Mouse (Mus musculus) midbrain, embryonic 11.5 days (tissue): ENCODE measurements around the gene Gabrb1. TPM values are rescaled to one million over a fixed set of nuclear protein-coding genes. Genes with fewer than 3 reads are reported as not detected.
"Not testable (repeated sequence)": the region's sequence is repeated elsewhere in the genome, so short reads cannot be mapped to it uniquely, and the experiment has no call there.

Source experiments
- ATAC-seq: fragments of 200-750 bp; cut with Nextera tagmentation; 2 replicates; pipeline ENCODE4 v1.8.0; 2017; ENCODE audit warnings: moderate TSS enrichment, moderate library complexity; ENCODE audit not compliant: low FRiP score
- DNase-seq: peaks from one replicate; pipeline ENCODE4 v3.0.0; 2015; ENCODE audit warnings: low spot score; ENCODE audit errors: missing footprints
- H3K27ac ChIP-seq: fragments of 300-500 bp; sonication (generic); 2 replicates; pipeline ENCODE4 v1.5.1; 2014; ENCODE audit warnings: low read depth, low read length
- H3K27me3 ChIP-seq: fragments of 300-500 bp; sonication (generic); 2 replicates; pipeline ENCODE4 v1.6.1; 2014; ENCODE audit warnings: mild to moderate bottlenecking, low read length, moderate library complexity, mixed read lengths; ENCODE audit not compliant: control insufficient read depth, insufficient read depth
- H3K36me3 ChIP-seq: fragments of 300-500 bp; sonication (generic); 2 replicates; pipeline ENCODE4 v1.6.1; 2014; ENCODE audit warnings: mild to moderate bottlenecking, low read length, moderate library complexity, mixed read lengths; ENCODE audit not compliant: control insufficient read depth, insufficient read depth
- H3K4me1 ChIP-seq: fragments of 300-500 bp; sonication (generic); 2 replicates; pipeline ENCODE4 v1.6.1; 2014; ENCODE audit warnings: low read length; ENCODE audit not compliant: control insufficient read depth, insufficient read depth
- H3K4me2 ChIP-seq: fragments of 300-500 bp; sonication (generic); 2 replicates; pipeline ENCODE4 v1.6.1; 2014; ENCODE audit warnings: mild to moderate bottlenecking, moderate library complexity
- H3K4me3 ChIP-seq: fragments of 300-500 bp; sonication (generic); 2 replicates; pipeline ENCODE4 v1.5.1; 2014; ENCODE audit warnings: low read depth, low read length
- H3K9ac ChIP-seq: fragments of 300-500 bp; sonication (generic); 2 replicates; pipeline ENCODE4 v1.6.1; 2014; ENCODE audit warnings: low read length
- H3K9me3 ChIP-seq: fragments of 300-500 bp; sonication (generic); 2 replicates; pipeline ENCODE4 v1.6.1; 2016; ENCODE audit warnings: low read length; ENCODE audit not compliant: control insufficient read depth
- WGBS: fragments of 180-500 bp; shearing (Covaris S2); extraction: QIAGEN DNeasy Blood & Tissue Kit; methylation state at CpG from one replicate; pipeline ENCODE4 v1.1.7; 2014; 5-methylcytosine and 5-hydroxymethylcytosine counted together
- polyA plus RNA-seq: library from polyadenylated mRNA; unstranded; fragments of >200 nt; fragmentation: Nextera tagmentation; extraction: Ambion mirVana; gene quantifications from 2 replicates; pipeline ENCODE4 v1.2.1, GENCODE M21; 2014

The Gabrb1 gene
- polyA plus RNA-seq, 1 experiment from 2014 or later: 0.90 TPM

DNA sequence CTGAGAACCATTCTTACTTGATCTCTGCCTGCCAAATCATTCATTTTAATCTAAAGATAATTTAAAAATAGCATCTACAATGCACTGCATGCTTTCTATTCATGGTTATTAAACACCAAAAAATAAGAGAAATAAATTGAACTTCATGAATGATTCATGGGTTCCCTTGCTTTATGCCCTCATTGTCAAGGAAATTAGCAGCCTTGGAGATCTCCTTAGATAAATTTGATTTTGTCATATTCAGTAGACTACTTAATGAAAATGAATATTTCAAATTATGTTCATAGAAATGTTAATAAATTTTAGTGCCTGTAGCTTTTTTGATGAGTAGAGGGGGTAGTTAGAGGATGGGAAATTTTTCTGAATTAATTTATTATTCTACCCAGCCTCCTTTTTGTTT is 379.0 kb downstream of the Gabrb1 start:
- Histone ChIP-seq H3K4me1 (no peaks in the 10 kb centered on the region), H3K36me3 (no peaks in the 10 kb centered on the region), H3K27ac (no peak overlapping the region), H3K4me3 (no peak overlapping the region), H3K9me3 (no peaks in the 10 kb centered on the region), H3K9ac (no peak overlapping the region), H3K4me2 (no peak overlapping the region), H3K27me3 (no peaks in the 10 kb centered on the region)
- DNase-seq: no peak
- ATAC-seq: no peak

DNA sequence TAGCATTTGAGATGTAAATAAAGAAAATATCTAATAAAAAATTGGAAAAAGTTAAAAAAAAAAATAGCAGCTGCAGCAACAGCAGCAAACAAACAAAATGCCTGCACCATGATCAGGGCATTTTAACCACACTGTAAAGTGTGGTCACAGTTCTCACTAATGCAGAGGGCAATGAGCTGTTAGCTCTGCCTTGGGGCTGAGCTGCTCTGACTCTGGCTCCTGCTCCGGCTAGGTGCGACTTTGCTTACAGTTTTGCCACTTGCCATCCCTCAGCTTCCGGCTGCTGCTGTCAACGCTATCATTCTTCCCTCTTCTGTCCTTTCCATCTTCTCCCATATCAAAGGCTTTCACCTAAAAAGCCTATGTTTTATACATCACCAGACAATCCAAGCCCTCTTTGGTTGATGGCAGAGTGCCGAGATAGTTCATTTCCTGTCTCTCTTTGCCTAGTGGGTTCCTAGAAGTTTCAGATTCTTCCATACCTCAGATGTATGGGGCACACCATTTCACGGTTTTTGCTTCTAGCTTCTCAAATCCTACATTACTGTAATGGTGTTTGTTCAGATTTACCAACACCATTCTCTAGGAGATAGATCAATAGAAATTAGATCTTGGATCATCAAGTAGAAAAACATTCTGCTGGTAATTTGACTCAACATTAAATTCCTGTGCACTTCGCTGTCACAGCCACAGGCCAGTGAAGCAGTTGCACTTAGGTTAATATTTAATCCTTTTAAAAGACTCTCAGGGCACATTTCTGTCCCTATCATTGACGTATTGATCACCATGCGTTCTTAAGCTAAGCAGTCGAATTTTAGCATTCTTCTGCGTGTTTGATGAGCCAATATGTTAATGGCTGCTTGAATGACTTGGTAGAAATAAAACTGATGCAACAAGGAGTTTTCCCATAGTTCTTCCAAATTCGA is 385.6 kb downstream of the Gabrb1 start:
- Histone ChIP-seq H3K9me3 (no peaks in the 10 kb centered on the region), H3K4me1 (no peaks in the 10 kb centered on the region), H3K27ac (no peak overlapping the region), H3K4me2 (no peak overlapping the region), H3K27me3 (no peaks in the 10 kb centered on the region), H3K9ac (no peak overlapping the region), H3K4me3 (no peak overlapping the region), H3K36me3 (no peaks in the 10 kb centered on the region)
- 84% methylated on average over 12 of the region's 12 CpGs for WGBS
- DNase-seq (no peak), ATAC-seq (no peak)

DNA sequence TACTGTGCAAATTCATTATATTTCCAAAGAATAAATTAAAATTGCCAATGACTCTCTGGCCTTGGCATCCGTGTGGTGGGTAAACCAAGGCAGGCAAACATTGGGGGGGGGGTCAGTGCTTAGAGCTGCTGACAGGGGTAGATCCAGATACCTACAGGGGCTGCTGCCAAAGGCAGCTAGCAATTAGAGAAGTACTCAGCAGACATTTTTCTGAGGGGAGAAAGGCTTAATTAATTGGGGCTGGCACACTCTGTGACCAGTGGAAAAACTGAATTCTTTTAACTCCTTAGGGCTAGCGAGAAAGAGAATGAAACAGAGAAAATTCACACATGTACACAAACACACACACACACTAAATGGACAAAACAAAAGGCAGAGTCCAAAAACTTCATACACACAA is 388.3 kb downstream of the Gabrb1 start:
- DNase-seq (no peak), ATAC-seq (no peak)
- 91% methylated on average over 2 of the region's 2 CpGs for WGBS
- Histone ChIP-seq H3K4me3 (no peak overlapping the region), H3K36me3 (no peaks in the 10 kb centered on the region), H3K4me2 (no peak overlapping the region), H3K27ac (no peak overlapping the region), H3K27me3 (no peaks in the 10 kb centered on the region), H3K9ac (no peak overlapping the region), H3K9me3 (no peaks in the 10 kb centered on the region), H3K4me1 (no peaks in the 10 kb centered on the region)

DNA sequence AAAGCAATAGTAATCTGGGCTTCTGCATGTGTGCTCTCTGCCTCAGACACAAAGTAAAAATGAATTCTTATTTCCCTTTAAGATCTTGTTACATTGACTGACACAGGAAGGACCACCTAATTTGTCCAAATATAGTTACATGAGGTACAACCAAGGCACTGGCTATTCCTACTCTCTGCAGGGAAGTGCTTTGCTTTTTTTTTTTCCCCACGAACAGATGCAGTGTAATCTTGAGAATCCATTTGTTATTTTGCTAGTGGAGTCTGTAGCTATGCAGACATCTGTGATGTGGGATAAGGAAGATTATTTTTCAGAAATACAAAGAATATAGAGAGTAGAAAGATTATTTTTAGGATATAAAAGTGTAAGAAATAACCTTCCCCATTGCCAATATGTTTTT is 406.2 kb downstream of the Gabrb1 start:
- WGBS: 81% methylated on average over 1 of the region's 1 CpGs
- no peaks in the 10 kb centered on the region for H3K9me3 ChIP-seq
- no peak overlapping the region for H3K4me3 ChIP-seq
- H3K4me2 ChIP-seq: no peak overlapping the region
- no peaks in the 10 kb centered on the region for H3K36me3 ChIP-seq
- H3K27ac ChIP-seq: no peak overlapping the region
- DNase-seq (no peak), ATAC-seq (no peak)
- no peaks in the 10 kb centered on the region for H3K4me1 ChIP-seq
- no peak overlapping the region for H3K9ac ChIP-seq
- no peaks in the 10 kb centered on the region for H3K27me3 ChIP-seq

DNA sequence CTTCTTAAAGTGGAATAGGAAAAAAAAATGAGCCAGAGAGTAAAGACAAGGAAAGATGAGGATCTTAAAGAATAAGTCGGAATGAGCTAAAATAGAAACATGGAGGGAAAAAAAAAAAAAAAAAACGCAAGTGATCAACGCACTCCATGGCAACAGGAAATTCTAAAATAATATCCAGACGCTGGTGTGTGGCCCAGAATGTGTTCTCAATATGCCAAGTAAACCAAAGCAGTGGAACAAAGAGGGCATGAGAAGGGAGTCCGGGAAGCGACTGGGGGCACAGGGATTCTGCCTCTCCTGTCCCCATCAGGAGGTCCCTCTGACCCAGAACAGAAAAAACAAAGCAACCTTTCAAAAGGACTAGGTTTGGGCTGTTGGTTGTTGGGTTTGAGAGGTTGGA is 410.9 kb downstream of the Gabrb1 start:
- H3K36me3 ChIP-seq: no peaks in the 10 kb centered on the region
- no peaks in the 10 kb centered on the region for H3K27me3 ChIP-seq
- no peak overlapping the region for H3K4me2 ChIP-seq
- ATAC-seq (no peak), DNase-seq (no peak)
- no peak overlapping the region for H3K27ac ChIP-seq
- no peak overlapping the region for H3K9ac ChIP-seq
- no peaks in the 10 kb centered on the region for H3K4me1 ChIP-seq
- 60% methylated on average over 6 of the region's 6 CpGs for WGBS
- no peaks in the 10 kb centered on the region for H3K9me3 ChIP-seq
- no peak overlapping the region for H3K4me3 ChIP-seq

DNA sequence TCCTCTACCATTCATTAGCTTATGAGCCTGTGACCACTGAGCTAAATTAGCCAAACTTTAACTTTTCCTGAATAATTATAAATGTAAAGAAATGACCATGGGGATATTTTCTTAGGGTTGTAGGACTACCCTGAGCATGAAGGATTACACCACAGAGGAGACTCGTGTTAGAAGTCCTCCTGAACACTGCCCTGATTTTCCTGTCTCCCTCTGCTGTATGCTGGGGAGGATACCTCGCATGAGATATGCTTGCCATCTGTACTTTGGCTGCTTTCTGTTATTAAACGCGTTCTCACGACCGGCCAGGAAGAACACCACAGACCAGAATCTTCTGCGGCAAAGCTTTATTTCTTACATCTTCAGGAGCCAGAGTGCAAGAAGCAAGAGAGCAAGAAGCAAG is 411.5 kb downstream of the Gabrb1 start:
- not testable (repeated sequence) for H3K4me3 ChIP-seq, H3K27me3 ChIP-seq, H3K9ac ChIP-seq, H3K9me3 ChIP-seq, H3K36me3 ChIP-seq, H3K4me2 ChIP-seq, H3K4me1 ChIP-seq, ATAC-seq, H3K27ac ChIP-seq, DNase-seq
- WGBS: 89% methylated on average over 7 of the region's 7 CpGs

DNA sequence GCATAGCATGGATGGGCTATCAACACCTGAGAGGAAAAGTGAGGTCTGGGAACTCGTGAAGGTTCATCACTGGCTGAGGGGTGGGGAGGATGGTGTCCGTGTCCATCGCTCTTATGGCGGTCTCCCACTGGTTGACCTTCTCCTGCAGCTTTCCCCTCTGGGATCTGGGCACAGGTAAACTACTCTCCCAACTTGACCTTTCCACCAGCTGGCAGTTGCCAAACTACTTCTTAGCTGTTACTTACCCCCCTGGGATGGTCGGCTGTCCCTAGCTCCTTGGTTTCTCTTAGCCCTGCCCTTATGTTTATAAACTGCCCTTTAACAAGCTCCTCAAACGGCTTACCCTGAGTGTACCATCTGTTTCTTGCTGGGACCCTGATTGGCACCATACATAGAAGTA is 418.9 kb downstream of the Gabrb1 start:
- no peaks in the 10 kb centered on the region for H3K27me3 ChIP-seq
- no peaks in the 10 kb centered on the region for H3K36me3 ChIP-seq
- no peak for DNase-seq
- no peak overlapping the region for H3K4me2 ChIP-seq
- H3K27ac ChIP-seq: no peak overlapping the region
- WGBS: 94% methylated on average over 6 of the region's 6 CpGs
- no peak overlapping the region for H3K4me3 ChIP-seq
- no peaks in the 10 kb centered on the region for H3K9me3 ChIP-seq
- H3K4me1 ChIP-seq: no peaks in the 10 kb centered on the region
- no peak overlapping the region for H3K9ac ChIP-seq
- no peak for ATAC-seq

DNA sequence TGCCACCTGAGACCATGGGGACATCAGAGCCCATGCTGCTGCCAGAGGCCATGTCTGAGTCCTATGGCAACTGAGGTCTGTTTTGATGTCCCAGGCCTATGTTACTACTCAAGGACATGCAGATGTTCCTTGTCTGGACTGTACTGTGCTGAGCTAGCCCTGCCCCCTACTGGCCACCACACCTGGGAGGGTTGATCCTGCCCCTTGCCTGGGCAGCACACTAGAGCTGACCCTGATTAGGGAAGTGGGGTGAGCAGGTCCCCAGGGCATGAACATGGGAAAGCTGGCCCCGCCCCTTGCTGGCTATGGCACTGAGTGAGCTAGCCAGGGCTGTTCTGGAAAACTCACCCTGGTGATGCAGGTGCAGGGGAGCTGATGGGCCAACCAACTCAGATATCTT is 428.6 kb downstream of the Gabrb1 start:
- no peak overlapping the region for H3K4me2 ChIP-seq
- H3K9me3 ChIP-seq: no peaks in the 10 kb centered on the region
- 87% methylated on average over 1 of the region's 1 CpGs for WGBS
- no peak for DNase-seq
- no peaks in the 10 kb centered on the region for H3K4me1 ChIP-seq
- H3K27me3 ChIP-seq: no peaks in the 10 kb centered on the region
- no peaks in the 10 kb centered on the region for H3K36me3 ChIP-seq
- H3K9ac ChIP-seq: no peak overlapping the region
- no peak overlapping the region for H3K27ac ChIP-seq
- H3K4me3 ChIP-seq: no peak overlapping the region
- ATAC-seq: peak; percentile 62

DNA sequence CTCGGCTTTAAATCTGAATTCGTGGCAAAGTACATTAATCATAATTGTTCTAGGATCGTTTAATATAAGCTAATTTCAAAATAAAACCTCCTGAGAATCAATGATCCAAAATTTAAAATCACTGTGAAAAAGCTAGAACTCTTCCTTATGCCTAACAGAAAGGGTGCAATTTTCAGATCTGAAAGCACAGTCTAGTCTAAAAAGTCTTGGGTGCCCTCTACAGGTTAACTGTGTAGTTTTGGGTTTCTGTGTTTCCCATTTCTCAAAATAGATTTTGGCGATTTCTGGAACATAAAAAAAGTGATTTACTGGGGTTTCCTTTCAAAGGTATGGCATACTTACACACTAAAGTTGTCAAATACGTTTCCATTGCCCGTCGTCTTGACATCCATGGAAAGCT is 436.7 kb downstream of the Gabrb1 start:
- Histone ChIP-seq H3K9ac (no peak overlapping the region), H3K9me3 (no peaks in the 10 kb centered on the region), H3K4me3 (no peak overlapping the region), H3K4me2 (no peak overlapping the region), H3K27me3 (no peaks in the 10 kb centered on the region), H3K36me3 (no peaks in the 10 kb centered on the region), H3K4me1 (no peaks in the 10 kb centered on the region), H3K27ac (no peak overlapping the region)
- WGBS: 69% methylated on average over 7 of the region's 7 CpGs
- no peak for ATAC-seq
- peak; percentile 88 for DNase-seq
